Mouse (Mus musculus): ENCODE data around the gene Nfib. TPM values are rescaled to one million over a fixed set of nuclear protein-coding genes. Genes with fewer than 3 reads are reported as not detected.

Gene Nfib
- polyA plus RNA-seq, 1 experiment = 48.1 TPM

DNA sequence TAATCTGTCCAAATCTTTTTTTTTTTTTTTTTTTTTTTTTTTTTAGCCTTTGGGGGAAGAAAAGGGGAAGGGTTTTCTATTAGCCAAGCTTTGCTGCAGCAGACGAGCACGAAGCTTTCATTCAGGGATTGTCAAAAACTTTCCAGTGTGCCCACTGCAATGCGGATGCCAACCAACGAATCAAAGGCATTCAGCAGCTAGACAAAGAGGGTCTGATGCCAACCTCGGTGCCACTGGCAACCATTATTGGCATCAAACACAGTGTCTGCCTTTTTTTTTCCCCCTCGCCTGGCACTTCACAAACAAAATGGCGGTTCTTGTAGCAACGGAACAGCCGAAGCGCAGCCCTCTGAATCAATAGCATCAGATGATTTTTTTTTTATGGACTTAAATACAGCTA, 210.7 kb downstream of the Nfib start:
- DNase-seq = no peak
- H3K4me3 ChIP-seq (replicated peaks; ENCODE audit: extremely low read depth, low read depth, low read length) = no peak overlapping the region
- peaks cover 46% of the 10 kb centered on the region for H3K4me1 ChIP-seq (ENCODE audit: control insufficient read depth, insufficient read depth, low read length)
- 73% methylated on average over 10 of the region's 10 CpGs for WGBS
- TF ChIP-seq CTCF (IDR thresholded peaks at IDR 0.05; ENCODE audit: insufficient read depth, low read length) = no peak
- TF ChIP-seq POLR2A (IDR thresholded peaks at IDR 0.05; ENCODE audit: borderline replicate concordance, extremely low read depth, low read depth, low read length) = no peak

- TF ChIP-seq POLR2A (IDR thresholded peaks at IDR 0.05; ENCODE audit: borderline replicate concordance, extremely low read depth, low read depth, low read length) (no peak), CTCF (IDR thresholded peaks at IDR 0.05; ENCODE audit: insufficient read depth, low read length) (no peak)
- H3K4me1 ChIP-seq (ENCODE audit: control insufficient read depth, insufficient read depth, low read length) = peaks cover 42% of the 10 kb centered on the region
- 68% methylated on average over 3 of the region's 3 CpGs for WGBS
- H3K4me3 ChIP-seq (replicated peaks; ENCODE audit: extremely low read depth, low read depth, low read length) = no peak overlapping the region
- DNase-seq = no peak
Measured at GRCm38 (mm10) chr4:82494424-82494823, 211.1 kb downstream of the Nfib start.

GRCm38 (mm10) chr4:82493865-82494264, 211.7 kb downstream of the Nfib start:
- DNase-seq = no peak
- Histone ChIP-seq H3K4me3 (replicated peaks; ENCODE audit: extremely low read depth, low read depth, low read length) (no peak overlapping the region), H3K4me1 (ENCODE audit: control insufficient read depth, insufficient read depth, low read length) (peaks cover 39% of the 10 kb centered on the region)
- no peak for TF ChIP-seq POLR2A (IDR thresholded peaks at IDR 0.05; ENCODE audit: borderline replicate concordance, extremely low read depth, low read depth, low read length)
- no peak for TF ChIP-seq CTCF (IDR thresholded peaks at IDR 0.05; ENCODE audit: insufficient read depth, low read length)
- 53% methylated on average over 1 of the region's 1 CpGs for WGBS

DNA sequence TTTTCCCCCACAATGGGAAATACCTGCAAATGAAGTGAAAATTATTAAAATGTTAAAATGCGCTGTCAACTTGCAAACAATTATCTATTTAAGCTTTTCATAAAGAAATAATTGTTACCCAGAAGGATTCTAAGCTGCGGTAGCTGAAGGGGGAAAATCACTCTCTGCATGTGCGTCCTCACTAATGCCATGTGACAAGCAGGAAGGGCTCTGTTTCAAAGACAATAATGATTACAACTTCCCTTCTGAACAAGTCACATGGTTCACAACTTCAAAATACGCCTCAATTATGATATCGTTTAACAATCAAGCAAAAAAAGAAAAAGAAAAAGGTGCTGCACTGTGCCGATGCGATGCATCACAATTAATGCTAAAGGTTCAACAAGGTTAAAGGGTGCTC, 212.2 kb downstream of the Nfib start:
- Histone ChIP-seq H3K4me3 (replicated peaks; ENCODE audit: extremely low read depth, low read depth, low read length) (no peak overlapping the region), H3K4me1 (ENCODE audit: control insufficient read depth, insufficient read depth, low read length) (peaks cover 37% of the 10 kb centered on the region)
- WGBS = 49% methylated on average over 7 of the region's 7 CpGs
- TF ChIP-seq CTCF (IDR thresholded peaks at IDR 0.05; ENCODE audit: insufficient read depth, low read length) = no peak
- no peak for TF ChIP-seq POLR2A (IDR thresholded peaks at IDR 0.05; ENCODE audit: borderline replicate concordance, extremely low read depth, low read depth, low read length)
- DNase-seq = no peak

GRCm38 (mm10) chr4:82492737-82493136, 212.8 kb downstream of the Nfib start:
- no peak for TF ChIP-seq CTCF (IDR thresholded peaks at IDR 0.05; ENCODE audit: insufficient read depth, low read length)
- TF ChIP-seq POLR2A (IDR thresholded peaks at IDR 0.05; ENCODE audit: borderline replicate concordance, extremely low read depth, low read depth, low read length) = no peak
- no peak for DNase-seq
- 50% methylated on average over 2 of the region's 2 CpGs for WGBS
- H3K4me1 ChIP-seq (ENCODE audit: control insufficient read depth, insufficient read depth, low read length) = peaks cover 31% of the 10 kb centered on the region
- no peak overlapping the region for H3K4me3 ChIP-seq (replicated peaks; ENCODE audit: extremely low read depth, low read depth, low read length)

GRCm38 (mm10) chr4:82489939-82490338, 215.6 kb downstream of the Nfib start:
- TF ChIP-seq POLR2A (IDR thresholded peaks at IDR 0.05; ENCODE audit: borderline replicate concordance, extremely low read depth, low read depth, low read length) = no peak
- no peak for TF ChIP-seq CTCF (IDR thresholded peaks at IDR 0.05; ENCODE audit: insufficient read depth, low read length)
- Histone ChIP-seq H3K4me3 (replicated peaks; ENCODE audit: extremely low read depth, low read depth, low read length) (no peak overlapping the region), H3K4me1 (ENCODE audit: control insufficient read depth, insufficient read depth, low read length) (peaks cover 18% of the 10 kb centered on the region)
- WGBS = 38% methylated on average over 2 of the region's 2 CpGs
- peak; percentile 4 for DNase-seq

DNA sequence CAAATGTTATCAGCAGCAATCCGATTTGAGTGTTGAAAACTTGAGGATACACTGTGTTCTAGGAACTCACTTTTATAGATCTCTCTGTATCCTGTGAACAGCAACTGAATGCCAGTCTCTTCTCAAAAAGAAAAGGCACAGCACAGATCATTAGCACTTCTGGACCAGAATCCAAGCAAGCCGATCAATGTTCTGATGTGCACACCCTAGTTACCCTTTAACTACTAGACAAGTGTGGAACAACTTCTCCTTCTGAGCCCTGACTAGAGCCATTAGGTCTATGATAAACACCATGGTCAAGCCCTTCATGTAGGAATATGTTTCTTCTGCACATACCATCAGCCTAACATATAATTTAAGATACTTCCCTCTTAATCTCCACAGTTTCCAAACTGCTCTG, 219.6 kb downstream of the Nfib start:
- 69% methylated on average over 2 of the region's 2 CpGs for WGBS
- no peak for TF ChIP-seq CTCF (IDR thresholded peaks at IDR 0.05; ENCODE audit: insufficient read depth, low read length)
- no peak for TF ChIP-seq POLR2A (IDR thresholded peaks at IDR 0.05; ENCODE audit: borderline replicate concordance, extremely low read depth, low read depth, low read length)
- no peak for DNase-seq
- H3K4me3 ChIP-seq (replicated peaks; ENCODE audit: extremely low read depth, low read depth, low read length) = no peak overlapping the region
- H3K4me1 ChIP-seq (ENCODE audit: control insufficient read depth, insufficient read depth, low read length) = peaks cover 13% of the 10 kb centered on the region

GRCm38 (mm10) chr4:82483871-82484270, 221.7 kb downstream of the Nfib start:
- TF ChIP-seq CTCF (IDR thresholded peaks at IDR 0.05; ENCODE audit: insufficient read depth, low read length) = no peak
- no peak for TF ChIP-seq POLR2A (IDR thresholded peaks at IDR 0.05; ENCODE audit: borderline replicate concordance, extremely low read depth, low read depth, low read length)
- Histone ChIP-seq H3K4me3 (replicated peaks; ENCODE audit: extremely low read depth, low read depth, low read length) (no peak overlapping the region), H3K4me1 (ENCODE audit: control insufficient read depth, insufficient read depth, low read length) (peaks cover 8% of the 10 kb centered on the region)
- DNase-seq = no peak
- WGBS = 6% methylated on average over 1 of the region's 1 CpGs

GRCm38 (mm10) chr4:82483298-82483697, 222.3 kb downstream of the Nfib start:
- no peak overlapping the region for H3K4me3 ChIP-seq (replicated peaks; ENCODE audit: extremely low read depth, low read depth, low read length)
- TF ChIP-seq CTCF (IDR thresholded peaks at IDR 0.05; ENCODE audit: insufficient read depth, low read length) = no peak
- no peak for TF ChIP-seq POLR2A (IDR thresholded peaks at IDR 0.05; ENCODE audit: borderline replicate concordance, extremely low read depth, low read depth, low read length)
- DNase-seq = no peak
- peaks cover 8% of the 10 kb centered on the region for H3K4me1 ChIP-seq (ENCODE audit: control insufficient read depth, insufficient read depth, low read length)
- WGBS = 14% methylated on average over 6 of the region's 6 CpGs

- no peak for TF ChIP-seq CTCF (IDR thresholded peaks at IDR 0.05; ENCODE audit: insufficient read depth, low read length)
- no peak overlapping the region for H3K4me3 ChIP-seq (replicated peaks; ENCODE audit: extremely low read depth, low read depth, low read length)
- peaks cover 14% of the 10 kb centered on the region for H3K4me1 ChIP-seq (ENCODE audit: control insufficient read depth, insufficient read depth, low read length)
- no peak for DNase-seq
- 86% methylated on average over 9 of the region's 9 CpGs for WGBS
Measured at GRCm38 (mm10) chr4:82480635-82481034, 224.9 kb downstream of the Nfib start.

Data from lung, adult 2 months (tissue).